Mouse (Mus musculus): Measurements from ENCODE around the gene Idua. TPM values are rescaled to one million over a fixed set of nuclear protein-coding genes. Genes with fewer than 3 reads are reported as not detected.
"Not testable (repeated sequence)": the region's sequence is repeated elsewhere in the genome, so short reads cannot be mapped to it uniquely, and the experiment has no call there.

Idua gene
- 10 to 100 TPM; 14.3 to 14.8 TPM for total RNA-seq (2021)
- long read RNA-seq, experiment 1, transcript Idua-202 (14 exons, 3,373 nt): major isoform, 9 of 19 reads
- long read RNA-seq, experiment 1, partial matches to known transcripts: 2 of 19 reads
- long read RNA-seq, experiment 1, other reads (novel, unspliced or antisense): 8 of 19 reads
- long read RNA-seq, experiment 2, transcript Idua-202 (14 exons, 3,373 nt): major isoform, 12 of 22 reads
- long read RNA-seq, experiment 2, partial matches to known transcripts: 5 of 22 reads
- long read RNA-seq, experiment 2, other reads (novel, unspliced or antisense): 5 of 22 reads

DNA sequence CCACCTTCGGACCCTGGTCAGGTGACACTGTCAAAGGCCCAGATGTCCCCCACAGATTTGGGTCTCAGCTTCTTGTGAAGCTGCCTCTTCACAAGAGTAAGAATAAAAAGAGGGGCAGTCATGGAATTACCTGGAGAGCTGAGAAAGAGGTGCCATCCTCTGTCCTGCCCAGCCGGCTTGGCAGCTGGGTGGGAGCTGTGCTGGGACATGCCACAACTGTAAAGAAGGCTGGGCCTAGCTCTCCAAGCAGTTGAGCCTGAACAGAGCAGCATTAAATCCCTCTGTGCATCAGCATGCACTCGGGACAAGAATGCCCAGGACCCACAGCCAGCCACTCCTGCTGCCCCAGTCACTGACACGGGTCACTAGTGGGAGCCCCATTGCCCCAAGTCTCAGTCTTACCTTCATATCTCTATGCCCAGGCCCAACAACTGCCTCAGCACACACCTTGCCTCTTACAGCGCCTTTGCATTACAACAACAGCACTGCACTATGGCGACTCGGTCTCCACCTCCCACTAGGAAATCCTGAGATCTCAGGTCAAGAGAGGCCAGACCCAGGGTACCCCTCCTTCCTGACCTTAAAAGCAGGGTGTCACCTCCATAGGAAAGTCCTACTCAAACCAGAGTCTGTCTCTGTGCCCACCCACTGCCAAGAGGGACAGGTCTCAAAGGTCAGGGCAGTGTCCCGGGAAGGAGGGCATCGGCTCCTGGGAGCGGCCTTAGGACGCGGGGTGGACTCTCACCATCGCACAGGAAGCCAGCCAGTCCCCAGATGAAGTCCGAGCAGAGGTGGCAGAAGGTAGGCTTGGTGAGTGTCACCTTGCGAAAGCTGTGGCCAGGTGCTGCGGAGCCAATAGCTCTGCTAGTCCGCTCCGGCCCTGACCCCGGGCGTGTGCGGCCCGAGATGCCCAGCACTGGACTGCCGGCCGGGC, at the start of gene Idua:
TSS of gene Idua (plus strand) at position 634 of the 934 bp plus-strand sequence.
- no peak for DNase-seq (ENCODE audit: low spot score in 2 of 2)

DNA sequence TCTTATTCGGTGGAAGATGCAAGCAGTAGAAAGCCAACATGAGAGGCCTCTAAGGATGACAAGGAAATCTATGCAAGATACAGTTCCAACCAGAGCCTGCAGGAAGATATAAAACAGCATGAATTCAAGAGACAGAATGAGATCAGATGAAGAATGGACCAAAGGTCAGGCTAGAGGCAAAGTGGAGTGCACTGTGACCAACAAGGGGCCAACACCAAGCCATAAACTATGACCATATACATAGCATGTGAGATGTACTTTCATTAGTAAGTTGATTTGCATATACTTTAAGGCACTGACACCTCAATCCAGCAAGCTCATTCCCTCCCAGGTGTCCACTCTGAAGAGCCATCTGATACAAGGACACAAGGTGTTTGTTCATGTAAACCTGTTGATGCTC, 49.7 kb upstream of the Idua start:
- DNase-seq (ENCODE audit: low spot score in 2 of 2): no peak

DNA sequence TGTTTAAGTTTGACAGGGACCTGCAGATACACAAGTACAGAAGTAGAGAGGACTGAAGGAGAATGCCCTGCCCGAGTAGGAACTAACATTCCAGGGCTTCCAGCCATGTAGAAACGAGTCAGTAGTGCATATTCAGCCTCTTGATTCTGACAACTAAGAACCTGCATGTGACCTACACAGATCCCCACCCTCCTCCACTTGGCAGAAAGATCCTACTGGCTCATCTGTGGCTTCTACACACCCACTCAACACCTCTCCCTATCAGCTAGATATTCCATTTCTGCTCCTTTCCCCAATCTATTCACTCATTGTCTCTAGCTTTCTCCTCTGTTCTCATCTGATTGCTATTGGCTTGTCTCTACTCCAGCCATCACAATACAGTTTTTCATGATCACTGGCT, 38.3 kb upstream of the Idua start:
- no peak for DNase-seq (ENCODE audit: low spot score in 2 of 2)

DNA sequence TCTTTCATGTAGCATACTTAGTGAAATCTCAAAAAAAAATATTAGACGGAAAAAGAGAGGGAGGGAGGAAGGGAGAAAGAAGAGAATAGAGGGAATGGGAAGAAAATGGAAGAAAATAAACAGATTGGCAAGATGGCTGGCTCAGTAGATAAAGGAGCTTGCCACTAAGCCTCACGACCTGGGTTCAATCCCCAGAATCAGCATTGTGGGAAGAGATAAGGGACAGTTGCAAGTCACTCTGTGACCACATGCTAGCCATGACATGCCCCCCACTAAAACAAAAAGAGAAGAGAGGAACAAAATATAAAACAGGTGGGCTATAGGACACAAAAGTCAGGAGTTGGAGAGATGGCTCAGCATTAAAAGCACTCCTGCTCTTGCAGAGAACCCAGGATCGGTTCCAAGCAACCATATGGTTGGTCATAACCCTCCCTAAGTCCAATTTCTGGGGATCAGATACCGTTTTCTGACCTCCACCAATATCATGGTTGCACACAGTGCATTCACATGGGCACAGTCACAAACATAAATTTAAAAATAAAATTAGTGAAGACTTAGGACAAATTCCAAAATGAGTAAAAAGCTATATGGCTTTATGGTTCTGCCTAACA, 34.0 kb upstream of the Idua start:
- no peak for DNase-seq (ENCODE audit: low spot score in 2 of 2)

DNA sequence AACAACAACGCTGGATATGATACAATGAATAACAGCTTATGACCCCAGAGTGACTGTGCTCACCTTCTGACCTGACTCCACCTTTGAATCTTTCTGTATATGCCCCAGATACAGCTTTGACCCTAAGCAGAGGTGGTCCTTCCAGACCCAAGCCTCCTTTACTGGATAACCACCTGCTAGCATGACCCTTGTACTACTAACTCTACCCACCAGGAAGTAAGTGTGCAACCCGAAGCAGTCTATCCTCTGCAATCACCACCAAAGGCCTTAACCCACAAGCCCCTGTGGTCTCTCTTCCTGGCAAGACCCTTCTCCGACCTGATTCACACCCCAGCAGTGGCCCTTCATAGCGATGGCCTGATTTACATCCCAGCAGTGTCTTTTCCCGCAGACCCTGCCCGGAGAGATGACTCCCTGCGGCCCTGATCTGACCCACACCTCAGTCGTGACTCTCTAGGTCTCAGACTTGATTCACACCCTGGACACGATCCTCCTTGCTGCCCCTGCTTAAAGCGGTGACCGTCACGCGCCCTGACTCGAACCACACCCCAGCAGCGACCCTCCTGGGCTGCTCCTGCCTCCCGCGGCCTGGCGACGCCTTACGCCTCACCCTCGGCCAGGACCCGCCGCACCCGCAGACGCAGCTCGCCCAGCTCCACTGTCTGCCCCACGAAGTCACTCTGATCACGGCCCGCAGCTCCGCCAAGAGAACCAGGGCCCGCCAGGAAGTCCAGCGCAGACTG, 31.1 kb upstream of the Idua start:
- peak in 1 of 2 experiments; percentile 27 for DNase-seq (ENCODE audit: low spot score in 2 of 2)

DNA sequence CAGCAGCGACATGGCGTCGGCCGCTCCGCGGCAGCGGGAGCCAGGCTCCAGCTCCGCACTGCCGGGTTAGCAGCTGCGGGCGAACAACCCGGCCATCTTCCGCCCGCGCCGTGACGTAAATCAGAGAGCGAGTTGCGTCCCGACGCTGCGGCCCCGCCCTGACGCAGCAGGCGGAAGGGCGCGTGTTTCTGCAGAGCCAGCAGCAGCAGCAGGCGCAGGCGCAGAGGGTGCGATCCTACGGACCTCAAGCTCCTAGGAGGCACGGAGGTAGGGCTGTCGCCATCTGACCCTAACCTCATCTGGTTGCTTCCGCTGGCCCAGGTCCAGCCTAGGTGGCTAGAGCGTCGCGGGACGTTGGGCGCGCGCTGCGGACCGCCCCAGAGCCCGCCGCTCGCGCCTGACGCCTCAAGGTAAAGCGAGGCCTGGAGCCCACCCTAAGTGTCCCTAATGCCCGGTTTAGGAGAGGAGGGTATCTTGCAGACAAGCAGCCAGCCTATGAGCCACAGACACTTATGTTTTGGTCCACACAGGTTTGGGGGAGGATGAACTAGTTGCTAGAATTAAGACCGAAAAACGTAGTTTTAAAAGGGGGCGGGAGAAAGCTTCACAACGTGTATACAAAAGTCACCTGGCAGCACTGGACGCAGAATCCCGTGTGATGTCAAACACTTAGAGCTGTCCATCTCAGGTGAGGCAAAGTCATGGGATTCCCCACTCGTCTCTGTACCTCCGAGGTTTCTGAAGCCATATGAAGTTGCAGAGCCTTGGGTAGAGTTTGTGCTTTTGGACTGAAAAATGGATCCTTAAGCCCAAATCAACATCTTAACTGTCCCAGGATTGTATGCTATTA, 30.3 kb upstream of the Idua start, which contains the start of the genes Gak and Tmem175:
TSS of gene Gak (minus strand) at position 122 of the 850 bp plus-strand sequence.
TSS of gene Tmem175 (plus strand) at position 137 of the 850 bp plus-strand sequence.
- peak; percentile 88 for DNase-seq (ENCODE audit: low spot score in 2 of 2)

DNA sequence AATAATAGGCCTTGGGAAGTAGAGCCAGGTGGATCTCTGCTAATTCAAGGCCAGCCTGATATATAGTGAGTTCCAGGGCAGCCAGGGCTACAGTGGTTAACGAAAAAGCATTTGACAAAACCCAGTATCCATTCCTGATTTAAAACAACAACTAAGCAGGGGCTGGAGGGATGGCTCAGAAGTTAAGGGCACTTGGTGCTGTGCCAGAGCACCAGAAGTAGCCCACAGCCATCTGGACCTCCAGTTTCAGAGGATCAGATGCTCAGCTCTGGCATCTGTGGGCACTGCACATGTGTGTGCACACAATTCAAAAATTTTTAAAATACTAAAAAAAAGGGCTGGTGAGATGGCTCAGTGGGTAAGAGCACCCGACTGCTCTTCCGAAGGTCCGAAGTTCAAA, 26.5 kb upstream of the Idua start:
- no peak for DNase-seq (ENCODE audit: low spot score in 2 of 2)

DNA sequence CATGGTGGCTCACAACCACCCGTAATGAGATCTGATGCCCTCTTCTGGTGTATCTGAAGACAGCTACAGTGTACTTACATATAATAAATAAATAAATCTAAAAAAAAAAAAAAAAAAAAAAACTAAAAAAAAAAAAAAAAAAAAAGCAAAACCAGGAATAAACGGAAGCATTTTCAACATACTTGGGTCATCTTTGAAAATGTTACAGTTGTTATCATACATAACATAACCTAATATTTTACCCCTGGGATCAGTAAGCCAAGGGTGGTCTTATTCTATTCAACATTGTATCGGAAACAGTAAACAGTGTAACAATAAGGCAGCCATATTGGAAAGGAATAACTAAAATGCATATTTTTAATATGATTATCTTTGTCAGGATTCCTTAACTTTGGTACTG, 26.0 kb upstream of the Idua start:
- not testable (repeated sequence) for DNase-seq (ENCODE audit: low spot score in 2 of 2)

DNA sequence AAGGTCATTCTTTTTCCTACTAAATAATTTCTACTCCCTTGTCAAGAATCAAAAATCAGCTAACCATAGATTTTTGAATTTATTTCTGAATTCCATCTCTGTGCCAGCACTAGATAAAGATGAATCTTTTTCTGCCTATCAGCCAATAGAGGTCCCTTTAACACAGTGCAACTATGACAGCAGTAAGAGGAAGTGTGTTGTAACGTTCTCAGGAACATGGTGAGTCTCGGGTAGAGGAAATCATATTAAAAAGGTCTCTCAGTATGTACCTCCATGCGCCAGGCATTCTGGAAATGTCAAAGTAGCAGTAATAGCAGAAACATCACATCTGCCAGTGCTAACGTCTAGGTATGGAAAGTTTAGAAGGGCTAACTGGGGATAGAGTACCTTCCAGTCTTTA, 24.0 kb upstream of the Idua start:
- DNase-seq (ENCODE audit: low spot score in 2 of 2): no peak

DNA sequence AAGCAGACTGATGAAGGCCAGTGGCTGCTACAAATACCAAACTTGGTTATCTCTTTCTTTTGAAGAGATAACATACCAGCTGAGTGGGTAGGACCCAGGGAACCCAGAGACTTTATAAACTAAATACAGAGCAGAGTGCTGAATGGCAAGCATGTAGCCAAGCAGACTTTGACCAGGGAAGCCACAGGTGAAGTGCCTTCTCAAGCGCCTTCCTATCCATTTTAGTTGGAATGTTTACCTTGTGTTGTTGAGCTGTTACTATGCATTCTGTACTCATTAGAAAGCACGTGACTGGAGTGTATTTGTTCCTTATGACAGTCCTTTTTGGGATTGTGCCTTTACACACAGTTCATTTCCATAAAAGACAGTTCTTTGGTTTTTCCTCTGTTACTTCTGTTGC, 16.5 kb upstream of the Idua start:
- no peak for DNase-seq (ENCODE audit: low spot score in 2 of 2)

DNA sequence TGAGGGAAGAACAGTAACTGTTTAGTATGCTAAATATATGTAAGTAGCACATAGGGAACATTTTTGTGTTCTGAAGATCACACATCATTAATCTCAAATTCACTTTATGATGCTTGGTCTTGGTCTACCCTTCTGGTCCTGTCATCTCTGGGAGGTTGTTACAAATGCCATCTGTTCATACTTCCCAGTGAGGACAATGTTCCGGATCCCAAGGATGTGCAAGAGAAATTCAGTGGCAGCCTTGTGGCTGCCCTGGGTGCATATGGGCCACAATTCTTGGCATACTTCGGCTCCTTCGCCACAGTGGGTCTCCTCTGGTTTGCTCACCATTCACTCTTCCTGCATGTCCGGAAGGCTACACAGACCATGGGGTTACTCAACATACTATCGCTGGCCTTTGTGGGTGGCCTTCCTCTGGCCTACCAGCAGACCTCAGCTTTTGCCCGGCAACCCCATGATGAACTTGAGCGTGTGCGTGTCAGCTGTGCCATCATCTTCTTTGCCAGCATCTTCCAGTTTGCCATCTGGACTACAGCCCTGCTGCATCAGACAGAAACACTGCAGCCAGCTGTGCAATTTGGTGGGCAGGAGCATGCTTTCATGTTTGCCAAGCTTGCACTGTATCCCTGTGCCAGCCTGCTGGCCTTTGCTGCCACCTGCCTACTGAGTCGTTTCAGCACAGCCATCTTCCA, 14.3 kb upstream of the Idua start:
- no peak for DNase-seq (ENCODE audit: low spot score in 2 of 2)

DNA sequence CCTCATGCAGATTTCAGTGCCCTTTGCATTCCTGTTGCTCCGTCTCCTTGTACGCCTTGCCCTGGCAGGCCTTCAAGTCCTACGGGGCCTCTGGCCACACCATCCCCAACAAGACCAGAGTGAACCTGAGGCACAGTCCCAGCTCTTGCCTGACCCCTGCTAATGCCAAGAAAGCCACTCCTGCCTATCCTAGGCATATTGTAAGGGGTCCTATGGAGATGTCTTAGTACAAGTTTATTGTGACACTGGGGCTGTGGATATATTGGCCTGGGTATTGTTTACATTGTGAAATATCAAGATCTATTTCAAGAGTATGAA, 13.8 kb upstream of the Idua start:
- DNase-seq (ENCODE audit: low spot score in 2 of 2): no peak

DNA sequence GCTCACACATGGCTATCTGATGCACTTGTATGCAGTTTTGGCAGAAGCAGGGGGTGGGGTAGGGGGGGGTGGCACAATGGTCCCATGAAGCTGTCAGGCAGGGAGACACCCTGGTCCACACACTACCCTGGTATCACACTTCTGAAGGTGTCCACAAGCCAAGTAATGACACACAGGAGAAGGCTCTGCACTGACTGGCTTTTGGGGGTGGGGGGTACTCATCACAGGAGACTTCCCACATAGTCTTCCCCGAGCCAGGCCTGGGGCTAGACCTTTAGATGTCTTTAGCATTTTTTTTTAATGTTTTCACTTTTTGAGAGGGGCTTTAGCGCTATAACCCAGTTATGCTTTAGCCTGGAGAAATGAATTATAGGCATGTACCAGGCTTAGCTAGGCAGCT, 12.8 kb upstream of the Idua start:
- DNase-seq (ENCODE audit: low spot score in 2 of 2): no peak

DNA sequence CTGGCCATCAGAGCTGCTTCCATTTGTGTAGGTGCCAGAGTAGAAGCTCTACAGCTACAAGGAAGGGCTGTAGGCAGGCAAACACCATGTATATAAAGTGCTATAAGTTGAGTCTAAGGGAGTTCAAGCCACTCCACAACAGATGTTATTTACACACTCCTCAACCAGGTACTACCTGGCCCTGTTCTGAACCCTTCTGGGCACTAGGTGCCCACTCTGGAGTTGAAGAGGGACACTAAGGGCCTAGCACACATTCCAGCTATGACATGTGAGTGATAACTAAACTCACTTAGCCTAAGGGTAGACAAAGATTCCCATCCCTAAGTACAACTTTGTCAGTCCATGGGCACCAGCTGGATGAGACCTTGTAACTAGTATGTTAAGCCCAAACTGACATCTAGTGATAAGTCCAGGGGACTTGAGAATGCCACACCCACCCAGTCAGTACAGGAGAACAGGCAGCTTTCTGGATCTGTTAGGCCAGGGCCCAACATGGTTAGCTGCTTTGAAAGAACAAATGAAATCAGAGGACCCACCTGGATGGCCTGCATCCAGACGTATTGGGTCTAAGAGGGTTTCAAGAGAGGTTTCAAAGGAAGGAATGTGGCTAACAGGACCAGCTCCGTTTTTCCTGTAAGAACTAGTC, 12.2 kb upstream of the Idua start:
- DNase-seq (ENCODE audit: low spot score in 2 of 2): no peak

DNA sequence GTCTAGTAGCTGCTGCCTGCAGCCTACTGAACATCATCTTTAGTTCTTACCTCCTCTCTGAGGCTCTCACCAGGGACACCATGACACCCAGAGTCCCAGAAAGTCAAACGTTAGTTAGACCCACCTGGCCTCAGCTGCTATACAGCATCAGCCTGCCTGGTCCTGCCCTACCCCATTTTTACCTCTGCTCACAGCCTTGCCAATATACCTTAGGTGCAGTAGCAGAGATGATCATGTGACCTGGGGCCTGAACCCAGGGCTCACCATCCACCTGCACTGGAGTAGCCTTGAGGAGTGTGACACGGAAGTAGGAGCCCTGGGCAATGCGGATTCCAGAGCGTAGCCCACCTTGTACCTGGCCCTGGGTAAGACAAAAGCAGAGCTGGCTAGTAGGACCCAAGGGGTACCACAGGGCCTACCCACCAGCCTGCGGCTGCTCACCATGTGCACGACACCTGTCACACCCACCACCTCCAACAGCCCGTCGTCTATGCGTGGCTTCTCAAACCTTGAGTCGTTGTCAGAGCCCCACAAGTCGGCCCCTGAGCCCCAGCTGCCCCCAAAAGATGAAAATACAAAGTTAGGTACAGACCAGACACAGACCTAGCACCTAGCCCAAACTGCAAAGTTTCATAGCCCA, 11.1 kb upstream of the Idua start:
- DNase-seq (ENCODE audit: low spot score in 2 of 2): no peak

DNA sequence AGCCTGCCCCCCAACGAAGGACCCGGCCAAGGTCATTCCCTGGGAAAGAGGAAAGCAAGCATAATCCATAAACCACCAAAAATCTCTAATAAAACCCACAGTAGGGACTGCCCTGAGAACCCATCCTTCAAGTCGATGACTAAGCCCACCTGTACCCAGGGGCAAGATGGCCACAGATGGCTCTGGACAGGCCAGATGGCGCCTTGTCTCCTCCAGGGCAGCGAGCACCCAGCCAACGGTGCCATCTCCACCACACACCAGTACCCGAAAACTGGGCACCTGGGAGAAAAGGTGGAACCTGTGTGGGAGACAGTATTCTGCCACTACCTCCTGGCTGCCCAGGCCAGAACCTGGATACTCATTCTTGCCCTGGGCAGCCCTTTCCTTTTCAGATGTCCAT, 9.8 kb upstream of the Idua start:
- DNase-seq (ENCODE audit: low spot score in 2 of 2): no peak

DNA sequence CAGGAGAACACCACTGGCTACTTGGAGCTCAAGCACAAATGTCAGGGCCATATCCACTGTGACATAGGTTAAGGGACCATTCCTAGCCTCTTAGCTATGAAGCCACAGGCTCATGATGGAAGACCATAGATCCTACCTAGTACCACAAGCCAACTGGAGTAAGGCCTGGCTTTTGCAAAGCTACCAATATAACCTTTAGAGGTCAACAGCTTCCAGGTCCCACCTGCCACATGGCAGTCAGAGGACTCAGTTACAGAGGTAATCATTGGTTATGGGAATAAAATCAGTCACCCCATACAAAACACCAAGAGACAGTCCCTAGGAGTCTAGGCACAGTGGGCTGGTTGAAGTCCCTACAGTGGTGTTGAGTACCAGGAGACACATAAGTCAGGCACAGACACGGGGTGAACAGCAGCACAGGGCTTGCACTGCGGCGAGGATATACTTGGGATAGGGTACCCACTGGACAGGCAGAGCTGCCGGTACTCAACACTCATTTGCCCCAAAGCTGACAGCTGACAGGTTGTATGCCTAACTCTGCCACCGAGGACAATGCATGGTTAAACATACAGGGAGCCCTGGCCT, 8.9 kb upstream of the Idua start:
- DNase-seq (ENCODE audit: low spot score in 2 of 2): no peak

DNA sequence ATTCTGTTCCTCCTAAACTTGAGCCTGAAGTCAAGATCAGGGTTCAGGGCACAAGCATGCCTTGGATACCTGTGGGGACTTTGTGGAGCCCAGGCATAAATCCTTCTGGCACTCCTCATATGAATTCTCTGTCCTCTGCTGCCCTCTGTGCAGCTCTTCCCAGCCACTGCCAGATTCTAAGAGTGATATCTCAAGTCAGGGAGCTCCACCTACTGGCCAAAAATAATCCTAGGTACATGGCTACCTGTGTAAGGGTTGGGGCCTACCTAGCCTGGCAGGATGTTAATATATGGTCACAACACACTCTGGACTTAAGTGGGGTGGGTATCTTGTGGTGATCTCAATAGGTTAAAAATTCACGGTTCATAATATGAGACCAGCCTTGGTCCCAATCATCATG, 8.3 kb upstream of the Idua start:
- DNase-seq (ENCODE audit: low spot score in 2 of 2): no peak

All from adrenal gland, adult 18-20 months (tissue).